Mouse (Mus musculus) ES-Bruce4 (cell line): ENCODE data around the gene Foxk1. TPM values are rescaled to one million over a fixed set of nuclear protein-coding genes. Genes with fewer than 3 reads are reported as not detected.

ENCODE experiments used
- H3K27ac ChIP-seq: 2 replicates; pipeline ENCODE4 v1.5.1; 2012; ENCODE audit warnings: low read length, inconsistent platforms; ENCODE audit not compliant: insufficient read depth
- H3K27me3 ChIP-seq: 2 replicates; pipeline ENCODE4 v1.6.1; 2012; ENCODE audit warnings: mild to moderate bottlenecking, low read length, inconsistent platforms; ENCODE audit not compliant: control insufficient read depth, poor library complexity, insufficient read depth, severe bottlenecking
- H3K36me3 ChIP-seq: 2 replicates; pipeline ENCODE4 v1.6.1; 2012; ENCODE audit warnings: inconsistent platforms, mild to moderate bottlenecking, low read length, moderate library complexity; ENCODE audit not compliant: control insufficient read depth, poor library complexity, insufficient read depth, severe bottlenecking
- H3K4me1 ChIP-seq: one replicate; pipeline ENCODE4 v1.8.1; 2011; ENCODE audit warnings: low read length; ENCODE audit not compliant: control insufficient read depth, insufficient read depth
- H3K4me3 ChIP-seq: 2 replicates; pipeline ENCODE4 v1.5.1; 2011; ENCODE audit warnings: low read depth, mild to moderate bottlenecking, low read length
- H3K9ac ChIP-seq: 2 replicates; pipeline ENCODE4 v1.6.1; 2012; ENCODE audit warnings: low read depth, mild to moderate bottlenecking, inconsistent platforms; ENCODE audit not compliant: poor library complexity, severe bottlenecking
- H3K9me3 ChIP-seq: replicated peaks from 2 replicates; pipeline ENCODE4 v1.6.1; 2012; ENCODE audit warnings: mild to moderate bottlenecking, low read length, inconsistent platforms; ENCODE audit not compliant: control insufficient read depth, poor library complexity, insufficient read depth, severe bottlenecking
- CTCF ChIP-seq: IDR thresholded peaks from one replicate; pipeline ENCODE4 v1.8.1; 2011; ENCODE audit warnings: low read depth, low read length
- EP300 ChIP-seq: IDR thresholded peaks from 2 replicates; pipeline ENCODE4 v1.6.1; 2011; ENCODE audit warnings: low read depth, low read length; ENCODE audit not compliant: insufficient read depth
- POLR2A ChIP-seq: IDR thresholded peaks from one replicate; pipeline ENCODE4 v1.8.1; 2011; ENCODE audit warnings: low read length; ENCODE audit not compliant: insufficient read depth
- polyA plus RNA-seq: library from polyadenylated mRNA; stranded (reverse); fragments of >200 nt; gene quantifications from 2 replicates; pipeline ENCODE4 v1.2.4, GENCODE M21; 2011; ENCODE audit warnings: low read depth; ENCODE audit not compliant: missing spikeins, insufficient read depth, insufficient read length

The Foxk1 gene
- polyA plus RNA-seq, 1 experiment = 17.7 TPM

DNA sequence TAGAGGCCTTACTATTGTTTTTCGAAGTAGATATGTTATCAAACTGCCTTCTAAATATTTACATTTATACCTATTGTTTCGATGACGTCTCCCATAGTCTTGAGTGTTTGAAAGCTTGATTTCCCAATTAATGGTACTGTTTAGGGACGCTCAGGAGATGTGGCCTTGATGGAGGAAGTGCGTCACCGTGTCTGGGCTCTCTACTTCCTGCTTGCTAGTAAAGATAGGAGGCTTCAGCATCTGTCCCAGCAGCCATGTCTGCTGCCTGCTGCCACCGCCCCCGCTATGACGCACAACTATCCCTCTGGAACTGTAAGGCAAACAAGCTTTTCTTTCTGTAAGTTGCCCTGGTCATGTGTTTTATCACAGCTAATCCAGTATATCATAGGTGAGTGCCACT lies 27.0 kb upstream of the Foxk1 start:
- H3K9ac ChIP-seq = no peak overlapping the region
- no peak overlapping the region for H3K4me3 ChIP-seq
- H3K36me3 ChIP-seq = no peaks in the 10 kb centered on the region
- H3K27ac ChIP-seq = no peak overlapping the region
- H3K4me1 ChIP-seq = peaks cover 5% of the 10 kb centered on the region
- TF ChIP-seq POLR2A (no peak), CTCF (no peak), EP300 (no peak)
- 0 out of 2 replicates have a peak, but pooled peaks cover 2% of the 10 kb centered on the region for H3K9me3 ChIP-seq
- H3K27me3 ChIP-seq = no peaks in the 10 kb centered on the region

DNA sequence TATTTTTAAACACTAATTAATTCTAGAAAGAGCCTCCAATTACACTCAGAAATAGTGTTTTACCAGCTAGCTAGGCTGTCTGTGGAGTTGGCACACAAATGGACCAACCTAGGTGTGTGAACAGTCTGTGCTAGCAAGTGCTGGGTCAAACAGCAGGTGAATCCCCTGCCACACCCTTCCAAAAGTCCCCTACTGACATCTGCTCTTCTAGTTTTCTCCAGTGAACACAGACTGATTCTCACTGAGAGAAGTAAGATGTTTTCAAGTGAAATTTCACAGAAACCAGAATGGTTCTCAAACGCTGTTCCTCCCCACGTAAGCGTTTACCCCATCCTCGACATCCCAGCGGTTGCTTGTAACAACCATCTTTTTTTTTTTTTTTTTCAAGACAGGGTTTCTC lies 25.7 kb upstream of the Foxk1 start:
- Histone ChIP-seq H3K4me3 (no peak overlapping the region), H3K9ac (no peak overlapping the region), H3K36me3 (no peaks in the 10 kb centered on the region), H3K27ac (no peak overlapping the region), H3K27me3 (no peaks in the 10 kb centered on the region), H3K9me3 (0 out of 2 replicates have a peak, but pooled peaks cover 2% of the 10 kb centered on the region), H3K4me1 (peaks cover 5% of the 10 kb centered on the region)
- TF ChIP-seq CTCF = no peak
- TF ChIP-seq POLR2A = no peak
- TF ChIP-seq EP300 = no peak

DNA sequence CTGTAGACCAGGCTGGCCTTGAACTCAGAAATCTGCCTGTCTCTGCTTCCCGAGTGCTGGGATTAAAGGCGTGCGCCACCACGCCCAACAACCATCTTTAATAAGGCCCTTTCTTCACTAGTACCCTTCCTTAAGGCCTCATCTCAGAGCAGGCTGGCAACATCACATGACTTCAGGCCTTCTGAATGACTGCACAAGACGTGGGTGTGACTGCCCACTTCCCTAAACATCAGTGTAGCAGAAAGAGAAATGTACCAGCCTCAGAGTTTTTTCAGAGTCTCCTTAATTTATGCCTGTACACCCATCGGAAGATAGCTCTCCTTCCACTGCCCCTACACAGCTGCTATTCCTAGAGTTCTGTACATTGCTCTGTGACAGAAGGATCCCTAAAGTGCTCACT lies 25.2 kb upstream of the Foxk1 start:
- Histone ChIP-seq H3K4me3 (no peak overlapping the region), H3K4me1 (peaks cover 4% of the 10 kb centered on the region), H3K9me3 (0 out of 2 replicates have a peak, but pooled peaks cover 2% of the 10 kb centered on the region), H3K36me3 (no peaks in the 10 kb centered on the region), H3K27ac (no peak overlapping the region), H3K9ac (no peak overlapping the region), H3K27me3 (no peaks in the 10 kb centered on the region)
- no peak for TF ChIP-seq POLR2A
- no peak for TF ChIP-seq EP300
- TF ChIP-seq CTCF = no peak

DNA sequence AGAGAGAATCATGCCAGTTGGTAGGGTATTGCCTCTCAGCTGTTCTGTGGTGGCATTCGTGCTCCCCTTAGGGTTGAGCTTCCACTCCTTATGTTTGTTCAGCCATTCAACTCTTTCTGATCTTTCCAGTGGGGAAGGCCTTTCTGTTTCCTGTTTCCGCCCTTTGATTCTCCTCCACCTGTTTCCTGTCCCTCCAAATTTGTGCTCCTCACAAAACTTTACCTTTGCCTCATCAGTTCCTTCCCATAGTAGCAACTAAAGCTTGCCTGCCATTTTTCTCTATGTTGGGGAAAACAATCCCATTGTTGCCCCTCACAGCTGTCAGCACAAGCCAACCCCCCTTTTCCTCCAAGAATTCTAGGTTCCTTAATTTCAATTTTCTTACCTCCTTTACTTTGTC lies 23.2 kb upstream of the Foxk1 start:
- H3K9me3 ChIP-seq = 0 out of 2 replicates have a peak, but pooled peaks cover 2% of the 10 kb centered on the region
- H3K27me3 ChIP-seq = no peaks in the 10 kb centered on the region
- H3K4me3 ChIP-seq = no peak overlapping the region
- H3K9ac ChIP-seq = no peak overlapping the region
- no peak overlapping the region for H3K27ac ChIP-seq
- H3K4me1 ChIP-seq = no peaks in the 10 kb centered on the region
- TF ChIP-seq CTCF (no peak), EP300 (no peak), POLR2A (no peak)
- no peaks in the 10 kb centered on the region for H3K36me3 ChIP-seq

DNA sequence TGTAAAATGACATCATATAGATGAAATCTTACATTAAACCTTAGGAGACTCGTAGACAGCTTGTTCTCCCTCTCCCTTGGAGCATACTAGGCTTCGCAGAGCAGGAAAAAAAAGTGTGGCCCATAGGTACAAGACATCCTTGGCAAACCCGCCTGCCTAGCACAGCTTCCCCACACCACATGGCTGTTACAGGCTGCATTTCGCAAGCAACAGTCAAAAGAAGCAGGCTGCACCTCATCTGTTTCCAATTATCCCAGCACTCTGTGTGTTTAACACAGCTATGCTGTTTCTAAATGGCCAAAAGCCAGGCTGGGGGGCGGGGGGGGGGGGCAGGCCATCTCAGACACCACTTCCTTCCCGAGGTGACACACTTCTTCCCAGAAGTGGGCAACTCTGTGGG lies 20.8 kb upstream of the Foxk1 start:
- Histone ChIP-seq H3K4me1 (no peaks in the 10 kb centered on the region), H3K27me3 (no peaks in the 10 kb centered on the region), H3K9ac (no peak overlapping the region), H3K9me3 (no peaks in the 10 kb centered on the region), H3K27ac (no peak overlapping the region), H3K4me3 (no peak overlapping the region), H3K36me3 (no peaks in the 10 kb centered on the region)
- TF ChIP-seq POLR2A (no peak), CTCF (no peak), EP300 (no peak)

DNA sequence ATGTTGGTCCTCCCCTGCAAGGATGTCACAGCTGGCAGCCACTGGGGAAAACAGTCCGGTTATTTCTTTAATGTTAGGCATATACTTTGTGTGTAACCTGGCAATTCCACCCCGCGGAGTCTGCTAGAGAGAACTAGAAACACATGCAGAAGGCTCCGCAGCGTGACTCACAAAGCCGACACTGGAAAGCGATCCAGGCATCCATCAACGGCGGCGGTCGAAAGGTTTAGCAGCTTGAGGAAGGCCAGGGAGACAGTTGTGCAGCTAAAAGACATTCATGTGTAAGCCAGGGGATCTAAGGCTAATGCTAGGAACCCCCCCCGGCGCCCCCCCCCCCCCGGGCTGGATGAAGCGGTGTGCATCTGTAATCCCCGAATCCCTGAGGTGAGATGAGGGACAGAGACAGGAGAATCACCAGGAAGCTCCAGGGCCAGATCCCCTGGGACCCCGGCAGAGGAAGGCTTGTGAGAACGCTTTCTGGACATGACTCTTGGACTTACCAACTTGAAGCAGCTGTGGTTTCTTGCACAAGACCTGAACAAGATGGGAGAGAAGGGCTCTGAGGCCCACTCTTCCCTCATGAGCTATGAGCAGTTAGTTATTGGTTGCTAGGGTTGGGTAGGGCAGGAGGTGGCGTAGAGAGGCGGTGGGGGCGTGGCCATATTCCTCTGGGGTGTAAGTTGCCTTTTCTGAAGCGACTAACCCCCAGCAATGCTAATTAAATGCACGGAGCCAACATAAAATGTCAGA lies 16.2 kb upstream of the Foxk1 start:
- H3K9ac ChIP-seq = no peak overlapping the region
- no peaks in the 10 kb centered on the region for H3K9me3 ChIP-seq
- H3K4me3 ChIP-seq = peak overlapping the region; percentile 26; the same call in 1 of the 2 replicates
- H3K36me3 ChIP-seq = no peaks in the 10 kb centered on the region
- H3K4me1 ChIP-seq = no peaks in the 10 kb centered on the region
- no peak overlapping the region for H3K27ac ChIP-seq
- no peaks in the 10 kb centered on the region for H3K27me3 ChIP-seq
- TF ChIP-seq CTCF (no peak), POLR2A (no peak), EP300 (no peak)
